ENCODE assay signal across 3 mouse cellular contexts in genomic region chr17:3260796-3261195, GRCm38 (mm10).
"Had no signal": no experiment of that assay in that cellular context is flagged by ENCODE, and none has a peak within 500 bp of the region (broad histone marks: within the 10 kb centered on the region; RNA-seq: fewer than 3 reads in every experiment).

No protein-coding gene starts in this region.

- DNase-seq: kidney, adult 9 months; kidney, postnatal 14 days; thymus, postnatal 4 days had no signal
